Mouse (Mus musculus): ENCODE data around the gene Camk2g. TPM values are rescaled to one million over a fixed set of nuclear protein-coding genes. Genes with fewer than 3 reads are reported as not detected.

Gene Camk2g
- polyA plus RNA-seq, 1 experiment, result 12.0 TPM

DNA sequence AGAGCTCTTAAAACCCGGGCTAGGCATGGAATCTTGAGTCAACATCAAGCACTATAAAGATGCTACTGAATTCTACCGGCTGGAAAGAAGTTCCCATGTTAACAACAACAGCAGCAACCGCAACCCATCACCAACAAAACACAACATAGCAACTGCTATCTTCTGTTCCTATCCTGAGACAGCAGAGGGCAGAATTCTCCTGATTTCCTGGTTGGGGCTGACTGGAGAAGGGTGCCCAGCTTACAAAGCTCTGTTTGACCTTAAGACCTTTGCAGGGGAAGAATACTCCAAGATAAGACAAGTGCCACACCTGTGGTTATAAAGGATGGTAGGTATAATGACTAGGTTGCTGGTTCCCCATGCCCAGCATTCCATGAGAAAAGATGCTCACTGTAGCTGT is 47.0 kb downstream of the Camk2g start:
- H3K27ac ChIP-seq (ENCODE audit: insufficient read depth, low read depth, low read length), result no peak overlapping the region
- TF ChIP-seq POLR2A (IDR thresholded peaks at IDR 0.05; ENCODE audit: low read depth, low read length) (no peak), CTCF (IDR thresholded peaks at IDR 0.05; ENCODE audit: extremely low read depth, insufficient read length, insufficient replicate concordance, low read depth, low read length) (no peak)
- no peaks in the 10 kb centered on the region; the same call in 1 of the 2 replicates for H3K4me1 ChIP-seq (ENCODE audit: control insufficient read depth, insufficient read depth, insufficient read length, low read length)
- H3K4me3 ChIP-seq (ENCODE audit: low read depth, low read length), result no peak overlapping the region
- WGBS, result 67% methylated on average over 3 of the region's 3 CpGs
- H3K27me3 ChIP-seq (ENCODE audit: control insufficient read depth, insufficient read depth, low read length), result no peaks in the 10 kb centered on the region
- H3K36me3 ChIP-seq (ENCODE audit: control insufficient read depth, insufficient read depth, low read length), result peaks cover 11% of the 10 kb centered on the region

DNA sequence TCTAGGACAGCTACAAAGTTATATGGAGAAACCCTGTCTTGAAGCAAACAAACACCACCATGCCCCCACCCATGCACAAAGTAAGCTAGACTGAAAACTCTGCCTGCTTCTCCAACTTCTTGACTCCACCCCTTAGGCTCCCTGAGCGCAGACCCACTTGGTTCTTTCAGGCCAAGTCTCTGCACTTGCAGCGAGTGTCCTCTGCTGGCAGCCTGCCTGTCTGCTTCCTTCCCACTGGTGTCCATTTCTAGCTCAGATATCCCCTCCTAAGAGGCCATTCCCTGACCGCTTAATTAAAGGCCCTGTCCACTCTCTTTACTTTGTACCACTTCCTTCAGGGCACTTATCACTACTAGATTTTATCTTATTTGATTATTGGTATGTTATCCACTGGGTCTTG is 50.3 kb downstream of the Camk2g start:
- TF ChIP-seq POLR2A (IDR thresholded peaks at IDR 0.05; ENCODE audit: low read depth, low read length) (no peak), CTCF (IDR thresholded peaks at IDR 0.05; ENCODE audit: extremely low read depth, insufficient read length, insufficient replicate concordance, low read depth, low read length) (no peak)
- Histone ChIP-seq H3K4me1 (ENCODE audit: control insufficient read depth, insufficient read depth, insufficient read length, low read length) (0 out of 2 replicates have a peak, but pooled peaks cover 2% of the 10 kb centered on the region), H3K27me3 (ENCODE audit: control insufficient read depth, insufficient read depth, low read length) (no peaks in the 10 kb centered on the region), H3K4me3 (ENCODE audit: low read depth, low read length) (no peak overlapping the region), H3K36me3 (ENCODE audit: control insufficient read depth, insufficient read depth, low read length) (peaks cover 20% of the 10 kb centered on the region), H3K27ac (ENCODE audit: insufficient read depth, low read depth, low read length) (no peak overlapping the region)
- 76% methylated on average over 3 of the region's 3 CpGs for WGBS

DNA sequence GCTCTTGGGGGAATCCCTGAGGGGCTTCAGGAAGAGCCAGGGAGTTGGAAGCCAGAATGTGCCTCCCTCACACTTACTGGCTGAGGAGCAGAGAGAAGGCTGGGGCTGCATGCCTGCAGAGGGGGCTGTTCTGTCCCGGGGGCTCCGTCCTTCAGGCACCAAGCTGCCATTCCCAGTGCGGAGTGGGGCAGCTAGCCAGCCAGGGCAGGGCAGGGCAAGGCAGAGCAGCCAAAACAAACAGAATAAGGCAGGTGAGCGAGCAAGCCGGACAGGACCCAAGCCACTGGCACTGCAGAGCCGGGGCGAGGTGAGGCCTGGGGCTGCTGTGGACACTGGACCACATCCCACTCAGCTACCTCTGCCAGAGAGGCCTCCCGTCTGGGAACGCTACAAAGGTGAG is 52.6 kb downstream of the Camk2g start:
- H3K27ac ChIP-seq (ENCODE audit: insufficient read depth, low read depth, low read length), result no peak overlapping the region
- WGBS, result 44% methylated on average over 9 of the region's 9 CpGs

DNA sequence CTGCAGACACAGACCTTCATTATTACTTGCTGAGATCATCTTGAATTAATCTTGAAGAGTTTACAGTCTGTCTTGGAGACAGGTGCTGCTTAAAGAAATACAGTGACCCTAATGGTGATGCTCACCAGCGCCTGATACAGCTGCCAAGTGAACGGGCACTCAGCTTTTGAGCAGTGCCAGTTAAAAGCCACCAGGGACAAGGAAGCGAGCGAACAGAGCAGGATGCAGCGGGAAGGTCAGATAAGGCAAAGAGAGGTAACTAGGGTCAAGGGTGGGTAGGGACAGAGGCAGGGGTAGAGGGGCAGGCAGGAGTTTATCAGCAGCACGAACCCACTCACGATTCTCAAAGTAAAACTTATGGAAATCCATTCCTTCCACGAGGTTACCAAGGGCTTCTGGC is 55.4 kb downstream of the Camk2g start:
- no peak for TF ChIP-seq POLR2A (IDR thresholded peaks at IDR 0.05; ENCODE audit: low read depth, low read length)
- TF ChIP-seq CTCF (IDR thresholded peaks at IDR 0.05; ENCODE audit: extremely low read depth, insufficient read length, insufficient replicate concordance, low read depth, low read length), result no peak
- Histone ChIP-seq H3K36me3 (ENCODE audit: control insufficient read depth, insufficient read depth, low read length) (peaks cover 17% of the 10 kb centered on the region), H3K27me3 (ENCODE audit: control insufficient read depth, insufficient read depth, low read length) (no peaks in the 10 kb centered on the region), H3K27ac (ENCODE audit: insufficient read depth, low read depth, low read length) (no peak overlapping the region; the same call in 1 of the 2 replicates), H3K4me3 (ENCODE audit: low read depth, low read length) (no peak overlapping the region), H3K4me1 (ENCODE audit: control insufficient read depth, insufficient read depth, insufficient read length, low read length) (peaks cover 4% of the 10 kb centered on the region; the same call in 1 of the 2 replicates)
- WGBS, result 83% methylated on average over 8 of the region's 8 CpGs

More for the DNA sequence above, 52.6 kb downstream of the Camk2g start:
- Histone ChIP-seq H3K27me3 (ENCODE audit: control insufficient read depth, insufficient read depth, low read length) (no peaks in the 10 kb centered on the region), H3K36me3 (ENCODE audit: control insufficient read depth, insufficient read depth, low read length) (peaks cover 23% of the 10 kb centered on the region), H3K4me3 (ENCODE audit: low read depth, low read length) (no peak overlapping the region), H3K4me1 (ENCODE audit: control insufficient read depth, insufficient read depth, insufficient read length, low read length) (peaks cover 4% of the 10 kb centered on the region; the same call in 1 of the 2 replicates)
- TF ChIP-seq POLR2A (IDR thresholded peaks at IDR 0.05; ENCODE audit: low read depth, low read length), result no peak

DNA sequence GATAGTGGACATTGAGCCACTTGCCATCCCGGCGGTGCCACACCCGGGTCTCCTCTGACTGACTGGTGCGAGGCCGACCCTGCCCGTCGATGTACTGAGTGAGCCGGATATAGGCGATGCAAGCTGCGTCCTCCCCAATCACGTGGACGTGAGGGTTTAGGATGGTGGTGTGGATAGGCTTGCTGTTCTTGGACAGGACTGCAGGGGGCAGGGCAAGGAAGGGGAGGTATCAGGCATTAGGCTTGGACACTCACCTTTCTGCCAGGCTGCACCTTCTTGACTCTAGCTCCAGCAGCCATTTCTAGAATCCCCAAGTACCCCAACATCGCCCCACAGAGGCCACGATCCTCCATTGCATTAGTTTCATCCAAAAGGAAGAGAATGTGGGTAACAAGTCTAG is 56.6 kb downstream of the Camk2g start:
- Histone ChIP-seq H3K4me3 (ENCODE audit: low read depth, low read length) (no peak overlapping the region), H3K27ac (ENCODE audit: insufficient read depth, low read depth, low read length) (no peak overlapping the region), H3K36me3 (ENCODE audit: control insufficient read depth, insufficient read depth, low read length) (peaks cover 15% of the 10 kb centered on the region), H3K4me1 (ENCODE audit: control insufficient read depth, insufficient read depth, insufficient read length, low read length) (peaks cover 7% of the 10 kb centered on the region), H3K27me3 (ENCODE audit: control insufficient read depth, insufficient read depth, low read length) (no peaks in the 10 kb centered on the region)
- TF ChIP-seq POLR2A (IDR thresholded peaks at IDR 0.05; ENCODE audit: low read depth, low read length), result no peak
- TF ChIP-seq CTCF (IDR thresholded peaks at IDR 0.05; ENCODE audit: extremely low read depth, insufficient read length, insufficient replicate concordance, low read depth, low read length), result peak; percentile 59; the same call in 1 of the 2 replicates
- 15% methylated on average over 14 of the region's 14 CpGs for WGBS

DNA sequence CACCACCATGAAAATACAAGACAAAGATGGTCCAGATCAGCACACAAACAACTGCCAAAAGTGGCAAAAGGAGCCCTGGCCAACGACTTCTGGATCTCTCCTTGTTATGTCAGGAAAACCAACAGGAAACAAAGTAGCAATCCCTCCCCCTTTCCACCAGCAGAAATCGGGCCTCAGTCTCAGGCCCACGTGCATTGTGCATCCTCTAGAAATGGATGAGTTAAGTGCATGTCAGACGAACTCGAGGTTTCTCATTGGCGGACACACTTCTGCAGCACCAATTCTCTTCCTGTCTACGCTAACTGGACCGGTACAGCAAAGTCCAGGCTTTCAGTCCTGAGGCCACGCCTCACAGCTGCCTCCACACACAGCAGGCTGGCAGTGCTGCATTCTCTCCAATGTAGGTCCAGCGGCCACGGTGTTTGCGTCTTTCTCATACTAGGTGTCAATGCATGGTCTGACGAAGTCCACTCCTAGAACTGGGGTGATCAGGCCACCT is 57.9 kb downstream of the Camk2g start:
- Histone ChIP-seq H3K27me3 (ENCODE audit: control insufficient read depth, insufficient read depth, low read length) (no peaks in the 10 kb centered on the region), H3K4me3 (ENCODE audit: low read depth, low read length) (no peak overlapping the region), H3K36me3 (ENCODE audit: control insufficient read depth, insufficient read depth, low read length) (peaks cover 15% of the 10 kb centered on the region), H3K27ac (ENCODE audit: insufficient read depth, low read depth, low read length) (no peak overlapping the region), H3K4me1 (ENCODE audit: control insufficient read depth, insufficient read depth, insufficient read length, low read length) (peaks cover 5% of the 10 kb centered on the region)
- TF ChIP-seq CTCF (IDR thresholded peaks at IDR 0.05; ENCODE audit: extremely low read depth, insufficient read length, insufficient replicate concordance, low read depth, low read length) (no peak), POLR2A (IDR thresholded peaks at IDR 0.05; ENCODE audit: low read depth, low read length) (no peak)
- WGBS, result 74% methylated on average over 13 of the region's 13 CpGs

DNA sequence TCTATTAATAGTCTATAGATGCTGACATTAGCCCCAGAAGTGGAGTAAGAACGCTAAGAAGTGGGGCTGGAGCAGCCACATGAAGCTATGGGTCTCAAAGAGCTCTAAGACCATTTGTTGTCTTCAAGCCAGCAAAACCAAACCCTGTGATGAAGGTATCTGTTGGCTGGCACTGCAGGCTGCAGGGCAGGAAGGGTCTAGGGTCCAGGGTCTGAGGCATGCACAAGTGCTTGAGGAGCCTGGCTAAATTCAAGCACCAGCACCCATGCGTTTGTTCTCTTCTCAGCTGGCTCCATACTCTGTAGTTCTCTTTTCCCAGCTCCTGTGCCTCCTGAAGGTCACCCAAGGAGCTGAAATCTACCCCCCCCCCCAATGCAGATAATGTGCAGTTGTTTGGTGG is 58.8 kb downstream of the Camk2g start:
- H3K4me3 ChIP-seq (ENCODE audit: low read depth, low read length), result no peak overlapping the region
- WGBS, result 56% methylated on average over 2 of the region's 2 CpGs
- no peak for TF ChIP-seq POLR2A (IDR thresholded peaks at IDR 0.05; ENCODE audit: low read depth, low read length)
- no peak for TF ChIP-seq CTCF (IDR thresholded peaks at IDR 0.05; ENCODE audit: extremely low read depth, insufficient read length, insufficient replicate concordance, low read depth, low read length)
- H3K27ac ChIP-seq (ENCODE audit: insufficient read depth, low read depth, low read length), result no peak overlapping the region
- H3K36me3 ChIP-seq (ENCODE audit: control insufficient read depth, insufficient read depth, low read length), result peaks cover 17% of the 10 kb centered on the region
- no peaks in the 10 kb centered on the region for H3K27me3 ChIP-seq (ENCODE audit: control insufficient read depth, insufficient read depth, low read length)
- peaks cover 5% of the 10 kb centered on the region for H3K4me1 ChIP-seq (ENCODE audit: control insufficient read depth, insufficient read depth, insufficient read length, low read length)
